Mouse (Mus musculus) liver, embryonic 16.5 days (tissue): ENCODE measurements around the gene Gsx1. TPM values are rescaled to one million over a fixed set of nuclear protein-coding genes. Genes with fewer than 3 reads are reported as not detected.

Experiments used
- ATAC-seq: fragments of 200-750 bp; cut with Nextera tagmentation; 2 replicates; pipeline ENCODE4 v1.8.0; 2017; ENCODE audit warnings: low read depth, mild to moderate bottlenecking, moderate number of reproducible peaks, moderate library complexity
- H3K27ac ChIP-seq: fragments of 300-500 bp; sonication (generic); 2 replicates; pipeline ENCODE4 v1.5.1; 2014; ENCODE audit warnings: mild to moderate bottlenecking, low read length
- H3K27me3 ChIP-seq: fragments of 300-500 bp; sonication (generic); 2 replicates; pipeline ENCODE4 v1.6.1; 2014; ENCODE audit warnings: low read depth, low read length, mixed read lengths; ENCODE audit not compliant: control insufficient read depth, insufficient read depth
- H3K36me3 ChIP-seq: fragments of 300-500 bp; sonication (generic); 2 replicates; pipeline ENCODE4 v1.6.1; 2014; ENCODE audit warnings: mild to moderate bottlenecking; ENCODE audit not compliant: control insufficient read depth, insufficient read depth
- H3K4me1 ChIP-seq: fragments of 300-500 bp; sonication (generic); 2 replicates; pipeline ENCODE4 v1.6.1; 2014; ENCODE audit warnings: low read depth, low read length, mixed read lengths; ENCODE audit not compliant: control insufficient read depth
- H3K4me2 ChIP-seq: fragments of 300-500 bp; sonication (generic); 2 replicates; pipeline ENCODE4 v1.6.1; 2014; ENCODE audit warnings: low read depth, low read length, mixed read lengths
- H3K4me3 ChIP-seq: fragments of 300-500 bp; sonication (generic); 2 replicates; pipeline ENCODE4 v1.5.1; 2014; ENCODE audit warnings: low read depth, mild to moderate bottlenecking, low read length
- H3K9ac ChIP-seq: fragments of 300-500 bp; sonication (generic); 2 replicates; pipeline ENCODE4 v1.6.1; 2014; ENCODE audit warnings: low read depth, low read length
- H3K9me3 ChIP-seq: fragments of 300-500 bp; sonication (generic); replicated peaks from 2 replicates; pipeline ENCODE4 v1.6.1; 2016; ENCODE audit warnings: low read length; ENCODE audit not compliant: control insufficient read depth
- WGBS: fragments of 180-500 bp; shearing (Covaris S2); extraction: QIAGEN DNeasy Blood & Tissue Kit; methylation state at CpG from one replicate; pipeline ENCODE4 v1.1.7; 2014; ENCODE audit not compliant: insufficient replicate concordance; 5-methylcytosine and 5-hydroxymethylcytosine counted together
- polyA plus RNA-seq: library from polyadenylated mRNA; unstranded; fragments of >200 nt; fragmentation: Nextera tagmentation; extraction: Ambion mirVana; gene quantifications from 2 replicates; pipeline ENCODE4 v1.2.1, GENCODE M21; 2015

Gsx1 gene
- not detected in 2 replicates for polyA plus RNA-seq

GRCm38 (mm10) chr5:147188571-147188975 lies at the start of gene Gsx1:
TSS of gene Gsx1 (plus strand) at chr5:147188696.
- Histone ChIP-seq H3K4me1 (no peaks in the 10 kb centered on the region; the same call in 1 of the 2 replicates), H3K9me3 (no peaks in the 10 kb centered on the region), H3K9ac (no peak within 1 kb of the TSS), H3K4me3 (peak within 1 kb of the TSS; percentile 42), H3K36me3 (no peaks in the 10 kb centered on the region), H3K27ac (no peak within 1 kb of the TSS), H3K4me2 (peak within 1 kb of the TSS; percentile 46), H3K27me3 (peaks cover 80% of the 10 kb centered on the region)
- WGBS = under 1% methylated on average over 31 of the region's 37 CpGs
- ATAC-seq = no peak

GRCm38 (mm10) chr5:147147340-147147739 lies 41.2 kb upstream of the Gsx1 start:
- no peak overlapping the region for H3K4me2 ChIP-seq
- no peak overlapping the region for H3K4me3 ChIP-seq
- no peak overlapping the region for H3K27ac ChIP-seq
- no peaks in the 10 kb centered on the region for H3K9me3 ChIP-seq
- no peaks in the 10 kb centered on the region for H3K4me1 ChIP-seq
- no peak overlapping the region for H3K9ac ChIP-seq
- ATAC-seq = no peak
- H3K27me3 ChIP-seq = no peaks in the 10 kb centered on the region
- no peaks in the 10 kb centered on the region for H3K36me3 ChIP-seq

GRCm38 (mm10) chr5:147154806-147155371 lies 33.6 kb upstream of the Gsx1 start:
- Histone ChIP-seq H3K9me3 (no peaks in the 10 kb centered on the region), H3K4me3 (no peak overlapping the region), H3K27ac (no peak overlapping the region), H3K4me1 (no peaks in the 10 kb centered on the region), H3K36me3 (no peaks in the 10 kb centered on the region), H3K9ac (no peak overlapping the region), H3K27me3 (no peaks in the 10 kb centered on the region), H3K4me2 (no peak overlapping the region)
- 28% methylated on average over 13 of the region's 13 CpGs for WGBS
- no peak for ATAC-seq

GRCm38 (mm10) chr5:147155449-147156133 lies 32.9 kb upstream of the Gsx1 start:
- no peak overlapping the region for H3K4me3 ChIP-seq
- H3K9ac ChIP-seq = no peak overlapping the region
- WGBS = 29% methylated on average over 13 of the region's 13 CpGs
- H3K27ac ChIP-seq = no peak overlapping the region
- ATAC-seq = no peak
- H3K36me3 ChIP-seq = no peaks in the 10 kb centered on the region
- no peaks in the 10 kb centered on the region for H3K4me1 ChIP-seq
- H3K27me3 ChIP-seq = no peaks in the 10 kb centered on the region
- H3K9me3 ChIP-seq = no peaks in the 10 kb centered on the region
- no peak overlapping the region for H3K4me2 ChIP-seq

GRCm38 (mm10) chr5:147156376-147156775 lies 32.1 kb upstream of the Gsx1 start:
- Histone ChIP-seq H3K4me2 (no peak overlapping the region), H3K27ac (no peak overlapping the region), H3K9me3 (no peaks in the 10 kb centered on the region), H3K9ac (no peak overlapping the region), H3K4me3 (no peak overlapping the region), H3K27me3 (no peaks in the 10 kb centered on the region), H3K36me3 (no peaks in the 10 kb centered on the region), H3K4me1 (no peaks in the 10 kb centered on the region)
- ATAC-seq = no peak
- whole genome bisulfite sequencing = 31% methylated on average over 3 of the region's 3 CpGs

GRCm38 (mm10) chr5:147157441-147157840 lies 31.1 kb upstream of the Gsx1 start:
- Histone ChIP-seq H3K36me3 (no peaks in the 10 kb centered on the region), H3K4me2 (no peak overlapping the region), H3K27me3 (no peaks in the 10 kb centered on the region), H3K27ac (no peak overlapping the region), H3K4me3 (no peak overlapping the region), H3K4me1 (no peaks in the 10 kb centered on the region), H3K9me3 (no peaks in the 10 kb centered on the region), H3K9ac (no peak overlapping the region)
- no peak for ATAC-seq
- 62% methylated on average over 7 of the region's 7 CpGs for WGBS

- Histone ChIP-seq H3K27ac (no peak overlapping the region), H3K9me3 (no peaks in the 10 kb centered on the region), H3K27me3 (no peaks in the 10 kb centered on the region), H3K36me3 (no peaks in the 10 kb centered on the region), H3K4me1 (no peaks in the 10 kb centered on the region), H3K4me2 (no peak overlapping the region), H3K9ac (no peak overlapping the region), H3K4me3 (no peak overlapping the region)
- 29% methylated on average over 6 of the region's 6 CpGs for WGBS
- no peak for ATAC-seq
Observed at GRCm38 (mm10) chr5:147159320-147159719, 29.2 kb upstream of the Gsx1 start.

GRCm38 (mm10) chr5:147159792-147160191 lies 28.7 kb upstream of the Gsx1 start:
- ATAC-seq = no peak
- 40% methylated on average over 2 of the region's 2 CpGs for WGBS
- Histone ChIP-seq H3K9ac (no peak overlapping the region), H3K9me3 (no peaks in the 10 kb centered on the region), H3K4me2 (no peak overlapping the region), H3K36me3 (no peaks in the 10 kb centered on the region), H3K27me3 (no peaks in the 10 kb centered on the region), H3K4me3 (no peak overlapping the region), H3K27ac (no peak overlapping the region), H3K4me1 (no peaks in the 10 kb centered on the region)

GRCm38 (mm10) chr5:147165060-147165459 lies 23.4 kb upstream of the Gsx1 start:
- WGBS = 70% methylated on average over 6 of the region's 6 CpGs
- H3K36me3 ChIP-seq = no peaks in the 10 kb centered on the region
- H3K27ac ChIP-seq = no peak overlapping the region
- no peak for ATAC-seq
- H3K4me2 ChIP-seq = no peak overlapping the region
- H3K4me3 ChIP-seq = no peak overlapping the region
- no peaks in the 10 kb centered on the region for H3K27me3 ChIP-seq
- H3K9me3 ChIP-seq = no peaks in the 10 kb centered on the region
- no peak overlapping the region for H3K9ac ChIP-seq
- no peaks in the 10 kb centered on the region for H3K4me1 ChIP-seq
